ENCODE assay signal across 9 mouse cellular contexts in genomic region chr5:149861489-149861962, GRCm38 (mm10).
DNase-seq lines count a peak whose midpoint lies in the region; ATAC-seq lines count a peak whose summit lies in the region.
"Had no signal": no experiment of that assay in that cellular context is flagged by ENCODE, and none has a peak within 500 bp of the region (broad histone marks: within the 10 kb centered on the region; RNA-seq: fewer than 3 reads in every experiment).

No protein-coding gene starts in this region.

- H3K36me3 ChIP-seq in limb, embryonic 13.5 days: no peaks in the 10 kb centered on the region
- H3K36me3 ChIP-seq in neural tube, embryonic 13.5 days: no peaks in the 10 kb centered on the region
- H3K36me3 ChIP-seq: embryonic facial prominence, embryonic 12.5 days had no signal

- H3K9ac ChIP-seq in limb, embryonic 13.5 days: no peak overlapping the region
- no peak overlapping the region for H3K9ac ChIP-seq in neural tube, embryonic 13.5 days
- H3K9ac ChIP-seq: embryonic facial prominence, embryonic 12.5 days had no signal

- peak; percentile 48 for DNase-seq in thymus, postnatal 14 days
- no peak for DNase-seq in thymus, postnatal 0 days (ENCODE audit: low spot score)
- peak; percentile 80 for DNase-seq in embryo, embryonic 10.5 days (ENCODE audit: low spot score)
- DNase-seq in kidney, adult 8-10 months: peak; percentile 34 to 63

- 40% methylated on average over 4 of the region's 4 CpGs for WGBS in limb, embryonic 13.5 days
- WGBS in neural tube, embryonic 13.5 days: 46% methylated on average over 4 of the region's 4 CpGs

- H3K4me3 ChIP-seq in limb, embryonic 13.5 days: no peak overlapping the region
- H3K4me3 ChIP-seq in neural tube, embryonic 13.5 days: no peak overlapping the region
- H3K4me3 ChIP-seq: embryonic facial prominence, embryonic 12.5 days had no signal

- H3K27ac ChIP-seq in limb, embryonic 13.5 days: no peak overlapping the region
- no peak overlapping the region for H3K27ac ChIP-seq in neural tube, embryonic 13.5 days (replicated peaks)
- H3K27ac ChIP-seq: embryonic facial prominence, embryonic 12.5 days had no signal

- no peaks in the 10 kb centered on the region for H3K9me3 ChIP-seq in limb, embryonic 13.5 days
- H3K9me3 ChIP-seq in neural tube, embryonic 13.5 days: no peaks in the 10 kb centered on the region
- H3K9me3 ChIP-seq: embryonic facial prominence, embryonic 12.5 days had no signal

- no peaks in the 10 kb centered on the region for H3K4me1 ChIP-seq in limb, embryonic 13.5 days
- no peaks in the 10 kb centered on the region; the same call in 1 of the 2 replicates for H3K4me1 ChIP-seq in neural tube, embryonic 13.5 days (replicated peaks)
- H3K4me1 ChIP-seq: embryonic facial prominence, embryonic 12.5 days had no signal

- peak; percentile 77 for ATAC-seq in granulocyte monocyte progenitor cell, adult 5-6 weeks (replicated peaks; ENCODE audit: poor library complexity, severe bottlenecking)
- ATAC-seq in limb, embryonic 13.5 days (ENCODE audit: low FRiP score, low read depth): peak; percentile 67; the same call in 1 of the 2 replicates
- ATAC-seq in neural tube, embryonic 13.5 days (ENCODE audit: low read depth): peak; percentile 71; the same call in 1 of the 2 replicates
- no peak for ATAC-seq in activated CD4-positive, CD25-positive, alpha-beta regulatory T cell, adult 4 months

- H3K4me2 ChIP-seq in limb, embryonic 13.5 days (replicated peaks): no peak overlapping the region
- H3K4me2 ChIP-seq in neural tube, embryonic 13.5 days: no peak overlapping the region
- H3K4me2 ChIP-seq: embryonic facial prominence, embryonic 12.5 days had no signal

- no peaks in the 10 kb centered on the region for H3K27me3 ChIP-seq in limb, embryonic 13.5 days
- no peaks in the 10 kb centered on the region for H3K27me3 ChIP-seq in neural tube, embryonic 13.5 days
- H3K27me3 ChIP-seq: embryonic facial prominence, embryonic 12.5 days had no signal
